Mouse (Mus musculus): ENCODE results near the gene Gja4. TPM values are rescaled to one million over a fixed set of nuclear protein-coding genes. Genes with fewer than 3 reads are reported as not detected.

Gja4 gene
- polyA plus RNA-seq (2015; fragmentation: Nextera tagmentation; extraction: Ambion mirVana): 11.4 and 13.8 TPM in 2 replicates

DNA sequence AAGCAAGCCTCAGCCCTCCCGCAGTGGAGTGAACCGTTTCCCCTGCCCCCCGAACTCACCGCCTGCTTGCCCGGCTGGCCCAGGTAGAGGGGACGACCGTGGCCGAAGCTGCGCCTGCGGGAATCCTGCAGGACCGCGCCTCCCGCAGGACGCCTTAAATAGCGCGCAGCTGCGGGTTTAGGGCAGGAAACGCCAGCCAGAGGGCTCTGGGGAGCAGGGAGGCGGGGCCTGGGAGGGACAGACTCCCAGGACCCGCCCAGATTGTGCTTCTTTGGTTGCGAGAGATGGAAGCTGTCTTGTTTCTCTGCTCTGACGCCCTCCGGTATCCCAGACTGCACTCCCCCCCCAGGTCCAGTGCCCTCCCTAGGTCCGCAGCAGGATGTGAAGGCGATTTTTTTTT is at the start of gene Gja4:
TSS of gene Gja4 (minus strand) at position 179 of the 400 bp plus-strand sequence.
- no peak within 1 kb of the TSS for H3K27ac ChIP-seq (ENCODE audit: low read depth, low read length)
- H3K9me3 ChIP-seq (ENCODE audit: control insufficient read depth): no peaks in the 10 kb centered on the region
- ATAC-seq: 0 out of 2 replicates have a peak, but pooled peaks have one; percentile 37
- H3K4me3 ChIP-seq (ENCODE audit: low read depth, low read length): peak within 1 kb of the TSS; percentile 43
- peak within 1 kb of the TSS; percentile 78 for H3K4me2 ChIP-seq (replicated peaks; ENCODE audit: low read depth)
- H3K36me3 ChIP-seq (ENCODE audit: control insufficient read depth, insufficient read depth): no peaks in the 10 kb centered on the region
- peaks cover 10% of the 10 kb centered on the region; the same call in 1 of the 2 replicates for H3K27me3 ChIP-seq (replicated peaks; ENCODE audit: control insufficient read depth, insufficient read depth, low read length)
- peak within 1 kb of the TSS; percentile 46 for H3K9ac ChIP-seq (ENCODE audit: low read depth, low read length)
- 0 out of 2 replicates have a peak, but pooled peaks cover 2% of the 10 kb centered on the region for H3K4me1 ChIP-seq (replicated peaks; ENCODE audit: control insufficient read depth, insufficient read depth, low read length)
- WGBS: 0% methylated on average over 25 of the region's 25 CpGs
- peak; percentile 74 for TF ChIP-seq CTCF (IDR thresholded peaks at IDR 0.05; ENCODE audit: low read depth)

DNA sequence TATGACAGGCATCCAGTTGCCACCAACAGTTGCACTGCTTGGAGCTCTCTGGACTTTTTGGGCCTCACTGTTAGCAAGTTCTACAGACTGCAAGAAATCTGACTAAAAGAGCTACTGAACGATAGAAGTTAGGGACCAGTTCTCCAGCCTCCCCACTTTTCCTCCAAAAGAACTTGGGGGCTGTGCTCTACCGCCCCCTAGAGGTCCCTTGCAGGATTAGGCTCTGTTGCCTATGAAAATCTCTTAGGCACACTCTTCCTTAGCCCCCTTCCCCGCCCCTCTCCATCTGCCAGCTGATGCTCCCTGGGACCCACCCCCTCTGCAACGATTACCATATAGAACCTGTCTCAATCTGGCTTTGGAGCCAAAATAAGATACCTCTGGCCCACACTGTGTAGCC is 49.5 kb upstream of the Gja4 start:
- no peaks in the 10 kb centered on the region for H3K4me1 ChIP-seq (replicated peaks; ENCODE audit: control insufficient read depth, insufficient read depth, low read length)
- no peak overlapping the region for H3K4me2 ChIP-seq (replicated peaks; ENCODE audit: low read depth)
- peak; percentile 56 for TF ChIP-seq CTCF (IDR thresholded peaks at IDR 0.05; ENCODE audit: low read depth)
- no peak overlapping the region for H3K4me3 ChIP-seq (ENCODE audit: low read depth, low read length)
- no peak overlapping the region for H3K27ac ChIP-seq (ENCODE audit: low read depth, low read length)
- H3K36me3 ChIP-seq (ENCODE audit: control insufficient read depth, insufficient read depth): no peaks in the 10 kb centered on the region
- no peaks in the 10 kb centered on the region for H3K9me3 ChIP-seq (ENCODE audit: control insufficient read depth)
- no peak for ATAC-seq
- 62% methylated on average over 4 of the region's 4 CpGs for WGBS
- no peak overlapping the region for H3K9ac ChIP-seq (ENCODE audit: low read depth, low read length)
- no peaks in the 10 kb centered on the region for H3K27me3 ChIP-seq (replicated peaks; ENCODE audit: control insufficient read depth, insufficient read depth, low read length)

DNA sequence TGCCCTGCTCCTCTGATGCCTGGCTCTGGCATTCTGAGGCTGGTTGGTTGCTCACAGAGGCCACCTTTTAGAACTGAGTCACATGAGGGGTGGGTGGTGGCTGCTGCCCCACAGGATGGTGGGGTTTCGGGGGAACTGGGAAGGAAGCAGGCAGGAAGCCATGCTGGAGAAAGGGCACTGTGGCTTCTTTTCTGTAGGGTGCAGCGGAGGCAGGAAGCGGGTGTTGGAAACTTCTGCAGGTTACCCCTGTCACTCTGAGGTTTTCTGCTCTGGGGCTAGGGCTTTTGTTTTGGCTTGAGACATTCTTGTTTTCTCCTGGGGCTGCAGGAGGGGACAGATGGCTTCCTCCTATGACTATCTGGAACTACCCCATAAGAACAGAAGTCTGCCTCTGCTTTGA is 48.7 kb upstream of the Gja4 start:
- no peak overlapping the region for H3K4me3 ChIP-seq (ENCODE audit: low read depth, low read length)
- H3K36me3 ChIP-seq (ENCODE audit: control insufficient read depth, insufficient read depth): no peaks in the 10 kb centered on the region
- no peak for ATAC-seq
- H3K4me1 ChIP-seq (replicated peaks; ENCODE audit: control insufficient read depth, insufficient read depth, low read length): no peaks in the 10 kb centered on the region
- no peak overlapping the region for H3K4me2 ChIP-seq (replicated peaks; ENCODE audit: low read depth)
- no peaks in the 10 kb centered on the region for H3K9me3 ChIP-seq (ENCODE audit: control insufficient read depth)
- H3K27me3 ChIP-seq (replicated peaks; ENCODE audit: control insufficient read depth, insufficient read depth, low read length): no peaks in the 10 kb centered on the region
- no peak for TF ChIP-seq CTCF (IDR thresholded peaks at IDR 0.05; ENCODE audit: low read depth)
- 71% methylated on average over 3 of the region's 3 CpGs for WGBS
- H3K9ac ChIP-seq (ENCODE audit: low read depth, low read length): no peak overlapping the region
- no peak overlapping the region for H3K27ac ChIP-seq (ENCODE audit: low read depth, low read length)

DNA sequence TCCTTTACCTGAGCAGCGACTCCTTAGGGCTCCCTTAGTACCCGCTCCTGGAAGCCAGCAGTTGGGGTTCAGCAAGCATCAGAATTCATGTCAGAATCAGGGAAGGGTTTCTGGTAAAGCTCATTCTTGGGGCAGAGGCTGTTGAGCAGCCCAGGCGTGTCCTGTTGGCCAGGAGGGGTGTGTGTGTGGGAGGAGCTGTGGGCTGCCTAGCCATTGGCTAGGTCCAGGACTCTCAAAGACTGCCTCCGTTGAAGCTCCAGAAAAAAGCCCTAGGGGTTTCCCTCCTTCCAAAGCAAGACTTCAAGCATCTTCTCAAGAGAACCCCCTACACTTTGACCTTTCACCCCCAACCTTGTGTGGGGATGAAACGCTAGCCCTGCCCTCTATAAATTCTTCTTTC is 44.2 kb upstream of the Gja4 start, which contains the start of gene Gjb5:
TSS of gene Gjb5 (minus strand) at position 164 of the 400 bp plus-strand sequence.
- no peak for ATAC-seq
- TF ChIP-seq CTCF (IDR thresholded peaks at IDR 0.05; ENCODE audit: low read depth): no peak
- Histone ChIP-seq H3K9me3 (ENCODE audit: control insufficient read depth) (no peaks in the 10 kb centered on the region), H3K27ac (ENCODE audit: low read depth, low read length) (no peak within 1 kb of the TSS), H3K4me1 (replicated peaks; ENCODE audit: control insufficient read depth, insufficient read depth, low read length) (no peaks in the 10 kb centered on the region), H3K4me3 (ENCODE audit: low read depth, low read length) (no peak within 1 kb of the TSS), H3K4me2 (replicated peaks; ENCODE audit: low read depth) (no peak within 1 kb of the TSS), H3K9ac (ENCODE audit: low read depth, low read length) (no peak within 1 kb of the TSS), H3K27me3 (replicated peaks; ENCODE audit: control insufficient read depth, insufficient read depth, low read length) (no peaks in the 10 kb centered on the region), H3K36me3 (ENCODE audit: control insufficient read depth, insufficient read depth) (no peaks in the 10 kb centered on the region)
- WGBS: 21% methylated on average over 5 of the region's 5 CpGs

DNA sequence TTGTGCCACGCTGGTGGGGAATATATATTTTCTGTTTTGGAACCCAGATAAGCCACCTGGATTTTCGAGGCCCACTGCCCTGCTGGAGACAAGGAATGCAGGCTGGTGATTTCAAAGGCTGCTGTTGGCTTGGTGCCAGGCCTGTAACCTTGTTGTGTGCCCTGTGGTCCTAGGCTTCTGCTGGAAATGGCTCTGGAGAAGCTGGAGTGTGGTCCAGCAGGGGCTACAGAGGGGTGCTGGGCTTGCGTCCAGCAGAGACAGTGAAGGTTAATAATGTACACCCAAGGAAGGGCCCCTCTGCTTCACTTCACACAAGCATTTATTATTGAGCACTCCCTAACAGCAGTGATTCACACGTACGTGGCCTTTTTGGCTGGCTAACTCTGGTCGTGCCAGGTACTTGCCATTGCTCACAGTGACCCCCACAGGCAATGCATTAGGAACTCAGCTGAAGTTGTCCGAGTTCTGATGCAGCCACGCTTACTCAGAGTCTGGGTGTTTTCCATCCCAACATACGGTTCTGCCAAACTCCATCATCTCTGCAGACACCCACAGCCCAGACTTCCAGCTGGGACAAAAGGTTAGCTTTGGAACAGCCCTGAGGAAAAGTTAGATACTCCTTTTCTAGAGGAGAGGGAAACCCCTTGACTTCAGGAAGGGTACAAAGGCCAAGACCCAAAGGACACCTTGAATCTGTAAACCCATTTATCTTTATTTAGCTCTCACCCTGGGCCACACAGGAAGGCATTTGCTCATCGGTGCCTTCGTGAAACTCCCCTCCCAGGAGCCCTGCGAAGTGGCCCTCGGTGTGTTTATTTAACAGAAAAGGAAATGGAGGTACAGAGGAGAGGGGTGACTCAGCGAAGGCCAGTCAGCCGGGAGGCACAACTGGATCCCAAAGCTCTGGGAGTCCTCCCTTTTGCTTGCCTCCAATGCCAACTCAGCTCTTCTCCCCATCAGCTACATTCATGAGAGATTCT is 41.0 kb upstream of the Gja4 start:
- H3K36me3 ChIP-seq (ENCODE audit: control insufficient read depth, insufficient read depth): no peaks in the 10 kb centered on the region
- H3K27ac ChIP-seq (ENCODE audit: low read depth, low read length): no peak overlapping the region
- ATAC-seq: no peak
- no peak overlapping the region for H3K4me2 ChIP-seq (replicated peaks; ENCODE audit: low read depth)
- H3K4me3 ChIP-seq (ENCODE audit: low read depth, low read length): no peak overlapping the region
- no peaks in the 10 kb centered on the region for H3K27me3 ChIP-seq (replicated peaks; ENCODE audit: control insufficient read depth, insufficient read depth, low read length)
- H3K9ac ChIP-seq (ENCODE audit: low read depth, low read length): no peak overlapping the region
- TF ChIP-seq CTCF (IDR thresholded peaks at IDR 0.05; ENCODE audit: low read depth): no peak
- H3K9me3 ChIP-seq (ENCODE audit: control insufficient read depth): no peaks in the 10 kb centered on the region
- no peaks in the 10 kb centered on the region for H3K4me1 ChIP-seq (replicated peaks; ENCODE audit: control insufficient read depth, insufficient read depth, low read length)
- WGBS: 41% methylated on average over 15 of the region's 15 CpGs

DNA sequence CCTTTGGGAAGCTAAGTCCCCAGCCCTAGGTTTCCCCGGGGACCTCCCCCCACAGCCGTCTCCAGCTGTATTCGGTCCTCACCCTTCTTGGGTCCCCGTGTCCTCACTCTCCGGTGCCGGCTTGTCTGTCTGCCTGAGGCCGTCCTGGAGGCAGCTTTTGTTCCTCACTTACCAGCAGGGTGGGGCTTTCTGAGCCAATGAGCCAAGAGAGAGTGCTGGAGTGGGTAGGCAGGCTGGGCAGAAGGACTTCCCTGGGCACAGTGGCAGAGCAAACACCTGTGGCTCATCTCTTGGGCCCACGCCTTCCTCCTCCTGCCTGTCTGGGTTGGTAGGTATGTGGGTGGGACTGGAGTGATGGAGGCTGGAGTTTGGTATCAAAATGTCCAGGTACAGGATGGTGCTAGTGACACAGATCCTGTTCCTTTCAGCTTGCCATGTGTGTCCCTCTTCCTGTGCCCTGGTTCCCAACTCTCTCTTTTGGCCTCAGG is 40.2 kb upstream of the Gja4 start, which contains the start of gene Gjb4:
TSS of gene Gjb4 (minus strand) at position 131 of the 488 bp plus-strand sequence.
- Histone ChIP-seq H3K36me3 (ENCODE audit: control insufficient read depth, insufficient read depth) (no peaks in the 10 kb centered on the region), H3K4me2 (replicated peaks; ENCODE audit: low read depth) (no peak within 1 kb of the TSS), H3K4me3 (ENCODE audit: low read depth, low read length) (no peak within 1 kb of the TSS), H3K27me3 (replicated peaks; ENCODE audit: control insufficient read depth, insufficient read depth, low read length) (no peaks in the 10 kb centered on the region), H3K27ac (ENCODE audit: low read depth, low read length) (no peak within 1 kb of the TSS), H3K4me1 (replicated peaks; ENCODE audit: control insufficient read depth, insufficient read depth, low read length) (no peaks in the 10 kb centered on the region), H3K9me3 (ENCODE audit: control insufficient read depth) (no peaks in the 10 kb centered on the region), H3K9ac (ENCODE audit: low read depth, low read length) (no peak within 1 kb of the TSS)
- 48% methylated on average over 8 of the region's 8 CpGs for WGBS
- no peak for TF ChIP-seq CTCF (IDR thresholded peaks at IDR 0.05; ENCODE audit: low read depth)
- ATAC-seq: no peak

Measured in intestine, postnatal 0 days (tissue).